Mouse (Mus musculus): ENCODE results near the gene Pfkm. TPM values are rescaled to one million over a fixed set of nuclear protein-coding genes. Genes with fewer than 3 reads are reported as not detected.

Gene Pfkm
- polyA plus RNA-seq, 1 experiment from 2014 or later: 106 TPM

DNA sequence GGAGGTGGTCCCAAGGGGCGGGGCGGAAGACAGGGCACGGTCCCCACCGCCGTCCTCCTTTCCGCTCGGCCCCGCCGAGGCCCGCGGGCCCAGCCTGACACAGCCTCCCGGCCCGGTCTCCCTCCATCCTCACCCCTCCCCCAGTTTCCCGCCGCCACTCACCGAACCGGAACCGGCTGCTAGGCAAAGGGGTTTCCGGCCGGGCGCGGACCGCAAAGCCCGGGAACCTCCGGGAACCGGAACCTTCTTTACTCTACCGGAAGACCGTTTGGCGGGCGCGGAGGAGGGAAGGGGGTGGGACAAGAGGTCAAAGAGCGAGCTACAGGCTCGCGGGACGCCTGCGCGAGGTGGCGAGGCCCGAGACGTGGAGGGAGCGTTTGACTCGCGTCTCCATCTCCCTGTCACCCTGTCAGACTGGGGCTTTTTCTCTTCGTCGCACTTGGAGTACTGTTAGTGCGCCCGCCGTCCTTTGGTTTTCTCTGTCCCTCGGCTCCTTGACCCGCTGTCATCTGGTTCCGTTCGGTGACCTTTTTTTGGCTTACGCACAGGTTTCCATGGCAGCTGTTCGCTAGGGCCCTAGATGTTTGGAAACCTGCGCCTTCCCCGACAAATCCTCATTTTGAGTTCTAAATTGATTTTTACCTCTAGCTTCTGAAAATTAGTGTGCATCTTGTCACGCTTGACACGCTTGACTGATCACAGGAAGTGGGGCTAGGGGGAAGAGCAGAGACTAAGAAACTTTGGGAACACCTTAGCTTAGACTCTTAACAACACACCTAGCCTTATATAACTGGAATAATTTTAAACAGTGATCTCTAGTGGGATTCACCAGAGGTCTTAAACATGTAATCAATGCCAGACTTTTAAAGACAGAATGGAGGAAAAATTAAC, 977 bp downstream of the Pfkm start, which contains the start of gene Senp1:
Gene Senp1, minus strand, starts transcription at position 624 of the 891 bp plus-strand sequence.
- Histone ChIP-seq H3K27me3 (replicated peaks; ENCODE audit: control insufficient read depth, insufficient read depth, low read length) (no peaks in the 10 kb centered on the region), H3K4me3 (ENCODE audit: low read length) (peak within 1 kb of the TSS; percentile 86), H3K4me2 (ENCODE audit: low read length) (peak within 1 kb of the TSS; percentile 87), H3K9me3 (ENCODE audit: control insufficient read depth, low read length) (no peaks in the 10 kb centered on the region), H3K27ac (ENCODE audit: low read depth, low read length) (peak within 1 kb of the TSS; percentile 81), H3K36me3 (ENCODE audit: control insufficient read depth, insufficient read depth, low read length) (no peaks in the 10 kb centered on the region), H3K9ac (ENCODE audit: low read depth, low read length) (peak within 1 kb of the TSS; percentile 89), H3K4me1 (ENCODE audit: control insufficient read depth, insufficient read depth, low read depth, low read length) (peaks cover 15% of the 10 kb centered on the region)
- under 1% methylated on average over 48 of the region's 58 CpGs for WGBS
- ATAC-seq: peak; percentile 96

DNA sequence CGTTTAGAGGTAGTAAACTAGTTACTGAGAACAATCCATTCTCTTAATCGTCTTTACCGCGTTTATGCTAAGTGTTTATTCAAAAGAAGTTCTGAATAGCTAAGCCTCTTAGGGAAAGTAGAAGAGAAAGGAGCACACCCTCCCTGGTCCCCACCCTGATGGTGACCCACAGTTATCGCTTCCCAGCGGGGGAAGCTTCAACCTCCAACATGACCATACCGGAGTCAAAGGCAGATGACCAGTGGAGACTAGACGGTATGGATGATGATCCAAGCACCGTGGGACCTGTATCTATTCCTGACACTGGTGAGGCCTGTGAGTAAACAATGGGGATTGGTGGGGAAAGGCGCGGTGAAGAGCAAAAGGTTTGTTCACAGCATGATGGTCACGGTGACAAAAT, 2.5 kb downstream of the Pfkm start:
- 94% methylated on average over 12 of the region's 12 CpGs for whole genome bisulfite sequencing
- H3K27ac ChIP-seq (ENCODE audit: low read depth, low read length): no peak overlapping the region
- ATAC-seq: no peak

DNA sequence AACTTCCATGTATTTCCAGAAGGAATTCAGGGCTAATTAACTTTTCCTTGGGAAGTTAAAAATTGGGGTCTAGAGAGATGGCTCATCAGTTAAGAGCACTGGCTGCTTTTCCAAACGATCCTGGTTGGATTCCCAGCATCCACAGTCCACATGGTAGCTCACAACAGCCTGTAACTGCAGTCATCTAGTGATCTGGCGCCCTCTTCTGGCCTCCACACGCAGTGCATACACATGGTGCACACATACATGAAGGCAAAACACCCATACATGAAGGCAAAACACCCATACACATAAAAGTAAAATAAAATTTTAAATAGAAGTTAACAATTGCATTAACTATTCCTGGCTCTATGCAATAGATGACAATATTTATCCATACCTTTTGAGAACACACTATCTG, 4.6 kb downstream of the Pfkm start:
- H3K4me2 ChIP-seq (ENCODE audit: low read length): no peak overlapping the region
- no peaks in the 10 kb centered on the region for H3K36me3 ChIP-seq (ENCODE audit: control insufficient read depth, insufficient read depth, low read length)
- peaks cover 9% of the 10 kb centered on the region for H3K4me1 ChIP-seq (ENCODE audit: control insufficient read depth, insufficient read depth, low read depth, low read length)
- ATAC-seq: no peak
- no peak overlapping the region for H3K9ac ChIP-seq (ENCODE audit: low read depth, low read length)
- H3K9me3 ChIP-seq (ENCODE audit: control insufficient read depth, low read length): no peaks in the 10 kb centered on the region
- no peaks in the 10 kb centered on the region for H3K27me3 ChIP-seq (replicated peaks; ENCODE audit: control insufficient read depth, insufficient read depth, low read length)
- no peak overlapping the region for H3K4me3 ChIP-seq (ENCODE audit: low read length)
- H3K27ac ChIP-seq (ENCODE audit: low read depth, low read length): no peak overlapping the region
- WGBS: 55% methylated on average over 3 of the region's 3 CpGs

More for the DNA sequence above, 2.5 kb downstream of the Pfkm start:
- Histone ChIP-seq H3K36me3 (ENCODE audit: control insufficient read depth, insufficient read depth, low read length) (no peaks in the 10 kb centered on the region), H3K27me3 (replicated peaks; ENCODE audit: control insufficient read depth, insufficient read depth, low read length) (no peaks in the 10 kb centered on the region), H3K4me2 (ENCODE audit: low read length) (no peak overlapping the region), H3K4me3 (ENCODE audit: low read length) (no peak overlapping the region), H3K9me3 (ENCODE audit: control insufficient read depth, low read length) (no peaks in the 10 kb centered on the region), H3K4me1 (ENCODE audit: control insufficient read depth, insufficient read depth, low read depth, low read length) (peaks cover 15% of the 10 kb centered on the region), H3K9ac (ENCODE audit: low read depth, low read length) (no peak overlapping the region)

DNA sequence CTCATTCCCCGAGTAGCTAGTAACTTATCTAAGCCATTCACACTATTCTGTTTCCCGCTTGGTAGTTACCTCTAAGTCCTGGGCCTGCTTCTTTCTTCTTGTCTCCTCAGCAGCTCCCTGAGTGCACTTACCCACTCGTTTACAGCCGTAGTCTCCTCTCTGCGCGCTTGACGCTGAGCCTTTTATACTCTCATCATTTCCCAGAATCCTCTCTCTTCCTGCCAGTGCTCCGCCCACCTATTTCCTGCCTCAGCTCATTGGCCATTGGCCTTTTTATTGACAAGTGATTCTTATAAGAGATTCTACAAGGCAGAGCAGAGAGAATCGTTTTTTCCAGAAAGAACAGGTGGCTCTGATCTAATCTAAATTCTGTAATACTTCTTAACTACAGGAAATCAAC, 6.1 kb downstream of the Pfkm start:
- WGBS: 85% methylated on average over 9 of the region's 9 CpGs

DNA sequence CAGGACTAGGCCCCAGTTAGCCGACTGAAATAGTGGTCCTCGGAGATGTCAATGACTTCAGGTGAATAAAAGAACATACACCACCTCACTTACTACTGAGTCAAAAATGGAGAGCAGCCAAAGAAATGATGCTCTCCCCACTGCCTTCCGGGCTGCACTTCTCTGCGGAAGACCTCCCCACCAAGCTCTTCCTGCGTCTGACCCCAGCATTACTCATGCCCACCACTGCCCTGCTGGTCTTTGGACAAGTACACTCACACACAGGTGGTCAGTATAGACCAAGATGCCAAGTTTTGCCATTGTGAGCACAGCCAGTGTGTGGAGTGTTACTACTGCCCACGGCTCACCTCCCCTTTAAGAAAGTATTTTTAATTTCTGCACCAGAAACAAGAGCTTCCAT, 10.0 kb downstream of the Pfkm start:
- no peak for ATAC-seq
- H3K9ac ChIP-seq (ENCODE audit: low read depth, low read length): no peak overlapping the region
- H3K27ac ChIP-seq (ENCODE audit: low read depth, low read length): no peak overlapping the region
- H3K9me3 ChIP-seq (ENCODE audit: control insufficient read depth, low read length): no peaks in the 10 kb centered on the region
- no peaks in the 10 kb centered on the region; the same call in 1 of the 2 replicates for H3K4me1 ChIP-seq (ENCODE audit: control insufficient read depth, insufficient read depth, low read depth, low read length)
- H3K4me2 ChIP-seq (ENCODE audit: low read length): no peak overlapping the region
- H3K4me3 ChIP-seq (ENCODE audit: low read length): no peak overlapping the region
- no peaks in the 10 kb centered on the region for H3K36me3 ChIP-seq (ENCODE audit: control insufficient read depth, insufficient read depth, low read length)
- no peaks in the 10 kb centered on the region for H3K27me3 ChIP-seq (replicated peaks; ENCODE audit: control insufficient read depth, insufficient read depth, low read length)
- 88% methylated on average over 6 of the region's 6 CpGs for WGBS

More for the DNA sequence above, 6.1 kb downstream of the Pfkm start:
- Histone ChIP-seq H3K9ac (ENCODE audit: low read depth, low read length) (no peak overlapping the region), H3K9me3 (ENCODE audit: control insufficient read depth, low read length) (no peaks in the 10 kb centered on the region), H3K4me1 (ENCODE audit: control insufficient read depth, insufficient read depth, low read depth, low read length) (peaks cover 4% of the 10 kb centered on the region), H3K36me3 (ENCODE audit: control insufficient read depth, insufficient read depth, low read length) (no peaks in the 10 kb centered on the region), H3K4me3 (ENCODE audit: low read length) (no peak overlapping the region), H3K4me2 (ENCODE audit: low read length) (no peak overlapping the region), H3K27me3 (replicated peaks; ENCODE audit: control insufficient read depth, insufficient read depth, low read length) (no peaks in the 10 kb centered on the region), H3K27ac (ENCODE audit: low read depth, low read length) (no peak overlapping the region)
- ATAC-seq: no peak

DNA sequence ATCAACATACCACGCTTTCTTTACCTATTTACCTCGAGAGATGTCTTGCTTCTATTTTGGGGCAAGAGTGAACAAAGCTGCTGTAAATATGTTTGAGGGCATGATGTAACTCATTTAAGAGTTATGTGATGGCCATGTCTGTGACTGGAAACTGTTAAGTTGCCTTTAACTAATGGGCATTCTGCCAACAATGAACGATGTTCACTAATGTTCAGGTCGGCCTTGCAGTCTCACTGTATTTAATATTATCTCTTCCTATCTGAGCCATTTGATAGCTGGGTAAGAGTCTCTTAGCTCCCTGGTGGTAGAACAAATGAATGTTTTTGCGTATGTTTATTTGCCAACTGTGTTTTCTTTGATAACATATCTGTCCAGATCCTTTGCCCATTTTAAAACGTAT, 14.1 kb downstream of the Pfkm start:
- Histone ChIP-seq H3K27me3 (replicated peaks; ENCODE audit: control insufficient read depth, insufficient read depth, low read length) (no peaks in the 10 kb centered on the region), H3K27ac (ENCODE audit: low read depth, low read length) (no peak overlapping the region), H3K9ac (ENCODE audit: low read depth, low read length) (no peak overlapping the region), H3K36me3 (ENCODE audit: control insufficient read depth, insufficient read depth, low read length) (no peaks in the 10 kb centered on the region), H3K4me2 (ENCODE audit: low read length) (no peak overlapping the region), H3K4me3 (ENCODE audit: low read length) (no peak overlapping the region), H3K4me1 (ENCODE audit: control insufficient read depth, insufficient read depth, low read depth, low read length) (peaks cover 15% of the 10 kb centered on the region), H3K9me3 (ENCODE audit: control insufficient read depth, low read length) (no peaks in the 10 kb centered on the region)
- ATAC-seq: no peak
- WGBS: 86% methylated on average over 6 of the region's 6 CpGs

DNA sequence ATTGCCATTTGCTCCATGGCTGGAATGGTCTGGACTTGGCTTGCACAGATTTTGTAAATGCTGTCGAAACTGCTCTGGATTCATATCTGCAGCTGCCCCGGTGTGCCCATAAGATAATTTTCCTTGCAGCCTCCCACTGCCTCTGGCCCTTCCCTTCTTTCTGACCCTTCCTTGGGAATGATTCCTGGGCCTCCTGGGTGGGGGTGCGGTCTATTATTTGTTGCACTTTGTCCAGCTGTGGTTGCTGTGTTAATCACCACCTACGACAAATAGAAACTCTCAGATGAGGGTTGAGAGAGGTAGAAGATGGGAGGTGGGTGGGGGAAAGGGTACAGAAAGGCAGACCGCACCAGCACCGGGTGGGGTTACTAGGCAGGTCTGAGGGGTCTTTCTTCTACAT, 14.8 kb downstream of the Pfkm start:
- Histone ChIP-seq H3K4me1 (ENCODE audit: control insufficient read depth, insufficient read depth, low read depth, low read length) (peaks cover 15% of the 10 kb centered on the region), H3K27ac (ENCODE audit: low read depth, low read length) (0 out of 2 replicates have a peak overlapping the region, but pooled peaks have one; percentile 76), H3K27me3 (replicated peaks; ENCODE audit: control insufficient read depth, insufficient read depth, low read length) (no peaks in the 10 kb centered on the region), H3K4me3 (ENCODE audit: low read length) (no peak overlapping the region), H3K4me2 (ENCODE audit: low read length) (no peak overlapping the region), H3K9me3 (ENCODE audit: control insufficient read depth, low read length) (no peaks in the 10 kb centered on the region), H3K9ac (ENCODE audit: low read depth, low read length) (no peak overlapping the region; the same call in 1 of the 2 replicates), H3K36me3 (ENCODE audit: control insufficient read depth, insufficient read depth, low read length) (no peaks in the 10 kb centered on the region)
- no peak for ATAC-seq
- WGBS: 86% methylated on average over 6 of the region's 6 CpGs

DNA sequence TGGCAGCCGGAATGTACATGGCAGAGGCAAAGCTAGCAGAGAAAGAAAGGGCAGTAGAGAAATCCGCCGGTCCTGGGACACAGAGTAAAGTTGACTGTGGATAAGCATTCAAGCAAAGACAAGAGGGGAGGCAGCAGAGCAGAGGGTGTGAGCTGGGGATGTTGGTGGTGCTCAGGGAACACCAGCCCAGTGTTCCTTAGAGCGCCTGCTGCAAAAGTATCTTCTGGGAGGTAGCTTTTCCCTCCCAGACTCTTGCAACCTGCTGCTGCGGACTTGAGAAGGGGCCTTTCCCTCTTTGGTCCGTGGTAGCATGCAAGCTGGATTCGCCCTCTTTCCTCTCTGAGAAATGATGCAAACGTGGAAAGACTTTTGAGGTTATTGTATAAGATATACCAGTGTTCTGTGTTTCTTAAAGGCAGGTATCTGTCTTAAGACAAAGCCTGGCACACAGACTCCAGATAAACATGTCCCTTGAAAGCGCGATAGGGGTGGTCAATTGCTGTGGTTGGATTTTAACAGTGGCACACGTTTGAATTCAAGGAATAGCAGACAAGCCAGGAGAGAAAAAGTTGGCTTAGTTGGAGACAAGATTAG, 15.4 kb downstream of the Pfkm start:
- peak overlapping the region; percentile 76 for H3K27ac ChIP-seq (ENCODE audit: low read depth, low read length)
- H3K9me3 ChIP-seq (ENCODE audit: control insufficient read depth, low read length): no peaks in the 10 kb centered on the region
- H3K36me3 ChIP-seq (ENCODE audit: control insufficient read depth, insufficient read depth, low read length): peaks cover 3% of the 10 kb centered on the region
- H3K4me2 ChIP-seq (ENCODE audit: low read length): peak overlapping the region; percentile 58
- 35% methylated on average over 11 of the region's 11 CpGs for WGBS
- peak overlapping the region; percentile 59 for H3K4me3 ChIP-seq (ENCODE audit: low read length)
- H3K9ac ChIP-seq (ENCODE audit: low read depth, low read length): peak overlapping the region; percentile 68
- peaks cover 15% of the 10 kb centered on the region for H3K4me1 ChIP-seq (ENCODE audit: control insufficient read depth, insufficient read depth, low read depth, low read length)
- peak; percentile 48 for ATAC-seq
- H3K27me3 ChIP-seq (replicated peaks; ENCODE audit: control insufficient read depth, insufficient read depth, low read length): no peaks in the 10 kb centered on the region

Measured in hindbrain, embryonic 16.5 days (tissue).